Mouse (Mus musculus) brain, embryonic 14.5 days (tissue): ENCODE measurements around the gene Fam219a.

ENCODE experiments used
- CTCF ChIP-seq: fragments of 200-500 bp; IDR thresholded peaks from 2 replicates; pipeline ENCODE4 v1.5.1; 2012; ENCODE audit warnings: inconsistent platforms, mild to moderate bottlenecking, moderate library complexity, borderline replicate concordance; ENCODE audit not compliant: insufficient read depth, insufficient read length; ENCODE audit errors: extremely low read depth
- POLR2A ChIP-seq: fragments of 200-500 bp; IDR thresholded peaks from 2 replicates; pipeline ENCODE4 v1.6.1; 2012; ENCODE audit warnings: mild to moderate bottlenecking, inconsistent platforms, borderline replicate concordance; ENCODE audit not compliant: poor library complexity, insufficient read depth, insufficient read length, severe bottlenecking; ENCODE audit errors: extremely low read depth

DNA sequence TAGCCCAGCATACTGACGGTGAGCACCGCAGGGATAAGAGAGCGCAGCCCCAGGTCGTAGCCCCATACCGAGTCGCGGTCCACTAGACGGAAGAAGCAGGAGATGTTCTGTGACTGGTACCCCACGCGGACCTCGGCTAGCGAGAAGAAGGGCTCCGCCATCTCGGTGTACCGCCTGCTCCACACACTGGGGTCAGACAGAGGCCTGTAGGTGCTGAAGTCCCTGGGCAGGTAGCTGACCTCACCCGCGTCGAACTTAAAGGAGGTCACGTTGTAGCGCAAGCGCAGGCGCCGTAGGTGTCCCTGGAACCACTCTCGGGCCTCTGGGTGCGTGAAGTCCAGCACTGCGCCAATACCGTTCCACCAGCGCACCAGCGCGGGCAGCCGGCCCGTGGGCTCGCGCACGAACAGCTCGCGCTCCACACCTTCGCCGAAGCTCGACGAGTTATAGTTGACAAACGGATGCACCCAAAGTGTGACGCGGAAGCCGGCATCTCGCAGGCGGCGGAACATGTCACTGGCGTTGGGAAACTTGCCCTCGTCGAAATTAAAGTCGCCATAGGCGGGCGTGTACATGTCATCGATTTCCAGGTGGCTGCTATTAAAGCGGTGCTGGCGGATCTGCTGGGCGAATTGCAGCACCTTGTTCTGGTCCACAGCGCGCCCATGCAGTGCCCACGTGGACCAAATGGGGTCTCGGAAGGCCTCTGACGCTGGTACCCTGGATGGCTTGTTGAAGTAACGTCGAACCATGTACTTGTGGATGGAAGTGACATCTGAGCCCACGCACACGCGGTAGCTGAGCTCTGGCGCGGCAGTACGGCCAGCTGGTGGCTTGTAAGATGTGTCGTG lies 71.1 kb downstream of the Fam219a start:
- TF ChIP-seq POLR2A, result no peak
- no peak for TF ChIP-seq CTCF
